Mouse (Mus musculus): ENCODE measurements around the gene Slc25a28. TPM values are rescaled to one million over a fixed set of nuclear protein-coding genes. Genes with fewer than 3 reads are reported as not detected.

The Slc25a28 gene
- 9.6 and 11.4 TPM in 2 replicates for polyA plus RNA-seq (2015; fragmentation: Nextera tagmentation; extraction: Ambion mirVana)

- DNase-seq (ENCODE audit: low spot score) (peak; percentile 97), ATAC-seq (ENCODE audit: low FRiP score, low TSS enrichment) (peak; percentile 96)
- Histone ChIP-seq H3K4me3 (ENCODE audit: low read depth, low read length) (peak within 1 kb of the TSS; percentile 91), H3K9me3 (ENCODE audit: control insufficient read depth, low read length) (no peaks in the 10 kb centered on the region), H3K27me3 (ENCODE audit: control insufficient read depth, insufficient read depth, low read length) (no peaks in the 10 kb centered on the region), H3K27ac (replicated peaks) (peak within 1 kb of the TSS; percentile 99), H3K9ac (ENCODE audit: low read length) (peak within 1 kb of the TSS; percentile 96), H3K4me1 (replicated peaks; ENCODE audit: control insufficient read depth, insufficient read depth) (0 out of 2 replicates have a peak, but pooled peaks cover 2% of the 10 kb centered on the region), H3K36me3 (ENCODE audit: control insufficient read depth, insufficient read depth, low read length) (no peaks in the 10 kb centered on the region), H3K4me2 (replicated peaks; ENCODE audit: low read depth) (peak within 1 kb of the TSS; percentile 91)
- WGBS = under 1% methylated on average over 76 of the region's 79 CpGs
- TF ChIP-seq EP300 (optimal IDR thresholded peaks at IDR 0.05) (no peak), CTCF (IDR thresholded peaks at IDR 0.05; ENCODE audit: low read depth) (peak; percentile 86)
Observed at GRCm38 (mm10) chr19:43674730-43675524, at the start of gene Slc25a28. Gene Slc25a28, minus strand, starts transcription at chr19:43674881.

- ATAC-seq (ENCODE audit: low FRiP score, low TSS enrichment) (no peak), DNase-seq (ENCODE audit: low spot score) (no peak)
- Histone ChIP-seq H3K36me3 (ENCODE audit: control insufficient read depth, insufficient read depth, low read length) (peaks cover 25% of the 10 kb centered on the region), H3K9me3 (ENCODE audit: control insufficient read depth, low read length) (no peaks in the 10 kb centered on the region), H3K27ac (replicated peaks) (no peak overlapping the region), H3K4me1 (replicated peaks; ENCODE audit: control insufficient read depth, insufficient read depth) (no peaks in the 10 kb centered on the region), H3K4me2 (replicated peaks; ENCODE audit: low read depth) (no peak overlapping the region), H3K9ac (ENCODE audit: low read length) (no peak overlapping the region), H3K27me3 (ENCODE audit: control insufficient read depth, insufficient read depth, low read length) (no peaks in the 10 kb centered on the region), H3K4me3 (ENCODE audit: low read depth, low read length) (no peak overlapping the region)
- TF ChIP-seq CTCF (IDR thresholded peaks at IDR 0.05; ENCODE audit: low read depth) = no peak
- TF ChIP-seq EP300 (optimal IDR thresholded peaks at IDR 0.05) = no peak
- 92% methylated on average over 20 of the region's 20 CpGs for WGBS
Observed at GRCm38 (mm10) chr19:43724194-43724593, 49.5 kb upstream of the Slc25a28 start.

GRCm38 (mm10) chr19:43723501-43723900, 48.8 kb upstream of the Slc25a28 start:
- Histone ChIP-seq H3K9ac (ENCODE audit: low read length) (no peak overlapping the region), H3K36me3 (ENCODE audit: control insufficient read depth, insufficient read depth, low read length) (peaks cover 18% of the 10 kb centered on the region), H3K4me3 (ENCODE audit: low read depth, low read length) (no peak overlapping the region), H3K27me3 (ENCODE audit: control insufficient read depth, insufficient read depth, low read length) (no peaks in the 10 kb centered on the region), H3K9me3 (ENCODE audit: control insufficient read depth, low read length) (no peaks in the 10 kb centered on the region), H3K4me2 (replicated peaks; ENCODE audit: low read depth) (no peak overlapping the region), H3K4me1 (replicated peaks; ENCODE audit: control insufficient read depth, insufficient read depth) (no peaks in the 10 kb centered on the region), H3K27ac (replicated peaks) (no peak overlapping the region)
- 69% methylated on average over 10 of the region's 10 CpGs for WGBS
- no peak for DNase-seq (ENCODE audit: low spot score)
- no peak for ATAC-seq (ENCODE audit: low FRiP score, low TSS enrichment)
- TF ChIP-seq CTCF (IDR thresholded peaks at IDR 0.05; ENCODE audit: low read depth) = no peak
- no peak for TF ChIP-seq EP300 (optimal IDR thresholded peaks at IDR 0.05)

GRCm38 (mm10) chr19:43722891-43723290, 48.2 kb upstream of the Slc25a28 start:
- ATAC-seq (ENCODE audit: low FRiP score, low TSS enrichment) (no peak), DNase-seq (ENCODE audit: low spot score) (no peak)
- Histone ChIP-seq H3K36me3 (ENCODE audit: control insufficient read depth, insufficient read depth, low read length) (peaks cover 12% of the 10 kb centered on the region), H3K4me2 (replicated peaks; ENCODE audit: low read depth) (no peak overlapping the region), H3K4me1 (replicated peaks; ENCODE audit: control insufficient read depth, insufficient read depth) (no peaks in the 10 kb centered on the region), H3K9ac (ENCODE audit: low read length) (no peak overlapping the region), H3K27me3 (ENCODE audit: control insufficient read depth, insufficient read depth, low read length) (no peaks in the 10 kb centered on the region), H3K4me3 (ENCODE audit: low read depth, low read length) (no peak overlapping the region), H3K9me3 (ENCODE audit: control insufficient read depth, low read length) (no peaks in the 10 kb centered on the region), H3K27ac (replicated peaks) (no peak overlapping the region)
- WGBS = 84% methylated on average over 8 of the region's 8 CpGs
- TF ChIP-seq CTCF (IDR thresholded peaks at IDR 0.05; ENCODE audit: low read depth) = no peak
- no peak for TF ChIP-seq EP300 (optimal IDR thresholded peaks at IDR 0.05)

- Histone ChIP-seq H3K27me3 (ENCODE audit: control insufficient read depth, insufficient read depth, low read length) (no peaks in the 10 kb centered on the region), H3K4me1 (replicated peaks; ENCODE audit: control insufficient read depth, insufficient read depth) (no peaks in the 10 kb centered on the region), H3K27ac (replicated peaks) (no peak overlapping the region), H3K4me3 (ENCODE audit: low read depth, low read length) (no peak overlapping the region), H3K36me3 (ENCODE audit: control insufficient read depth, insufficient read depth, low read length) (peaks cover 8% of the 10 kb centered on the region), H3K9me3 (ENCODE audit: control insufficient read depth, low read length) (no peaks in the 10 kb centered on the region), H3K9ac (ENCODE audit: low read length) (no peak overlapping the region), H3K4me2 (replicated peaks; ENCODE audit: low read depth) (no peak overlapping the region)
- TF ChIP-seq CTCF (IDR thresholded peaks at IDR 0.05; ENCODE audit: low read depth) (no peak), EP300 (optimal IDR thresholded peaks at IDR 0.05) (no peak)
- DNase-seq (ENCODE audit: low spot score) (no peak), ATAC-seq (ENCODE audit: low FRiP score, low TSS enrichment) (no peak)
- WGBS = 97% methylated on average over 11 of the region's 11 CpGs
Observed at GRCm38 (mm10) chr19:43720061-43720460, 45.4 kb upstream of the Slc25a28 start.

GRCm38 (mm10) chr19:43711971-43712370, 37.3 kb upstream of the Slc25a28 start:
- Histone ChIP-seq H3K4me3 (ENCODE audit: low read depth, low read length) (no peak overlapping the region), H3K36me3 (ENCODE audit: control insufficient read depth, insufficient read depth, low read length) (peaks cover 6% of the 10 kb centered on the region; the same call in 1 of the 2 replicates), H3K27ac (replicated peaks) (no peak overlapping the region), H3K9ac (ENCODE audit: low read length) (no peak overlapping the region), H3K9me3 (ENCODE audit: control insufficient read depth, low read length) (no peaks in the 10 kb centered on the region), H3K4me2 (replicated peaks; ENCODE audit: low read depth) (no peak overlapping the region), H3K27me3 (ENCODE audit: control insufficient read depth, insufficient read depth, low read length) (no peaks in the 10 kb centered on the region), H3K4me1 (replicated peaks; ENCODE audit: control insufficient read depth, insufficient read depth) (no peaks in the 10 kb centered on the region)
- DNase-seq (ENCODE audit: low spot score) (no peak), ATAC-seq (ENCODE audit: low FRiP score, low TSS enrichment) (no peak; the same call in 1 of the 2 replicates)
- WGBS = 80% methylated on average over 5 of the region's 5 CpGs
- TF ChIP-seq CTCF (IDR thresholded peaks at IDR 0.05; ENCODE audit: low read depth) (no peak), EP300 (optimal IDR thresholded peaks at IDR 0.05) (no peak)

All from stomach, postnatal 0 days (tissue).